Mouse (Mus musculus) telencephalon, adult 2 months (tissue): ENCODE measurements around the gene Rxra.

Experiments used
- DNase-seq: peaks from one replicate; pipeline ENCODE4 v3.0.0-alpha.2; 2011; ENCODE audit warnings: low read depth, low spot score

Gene Rxra

DNA sequence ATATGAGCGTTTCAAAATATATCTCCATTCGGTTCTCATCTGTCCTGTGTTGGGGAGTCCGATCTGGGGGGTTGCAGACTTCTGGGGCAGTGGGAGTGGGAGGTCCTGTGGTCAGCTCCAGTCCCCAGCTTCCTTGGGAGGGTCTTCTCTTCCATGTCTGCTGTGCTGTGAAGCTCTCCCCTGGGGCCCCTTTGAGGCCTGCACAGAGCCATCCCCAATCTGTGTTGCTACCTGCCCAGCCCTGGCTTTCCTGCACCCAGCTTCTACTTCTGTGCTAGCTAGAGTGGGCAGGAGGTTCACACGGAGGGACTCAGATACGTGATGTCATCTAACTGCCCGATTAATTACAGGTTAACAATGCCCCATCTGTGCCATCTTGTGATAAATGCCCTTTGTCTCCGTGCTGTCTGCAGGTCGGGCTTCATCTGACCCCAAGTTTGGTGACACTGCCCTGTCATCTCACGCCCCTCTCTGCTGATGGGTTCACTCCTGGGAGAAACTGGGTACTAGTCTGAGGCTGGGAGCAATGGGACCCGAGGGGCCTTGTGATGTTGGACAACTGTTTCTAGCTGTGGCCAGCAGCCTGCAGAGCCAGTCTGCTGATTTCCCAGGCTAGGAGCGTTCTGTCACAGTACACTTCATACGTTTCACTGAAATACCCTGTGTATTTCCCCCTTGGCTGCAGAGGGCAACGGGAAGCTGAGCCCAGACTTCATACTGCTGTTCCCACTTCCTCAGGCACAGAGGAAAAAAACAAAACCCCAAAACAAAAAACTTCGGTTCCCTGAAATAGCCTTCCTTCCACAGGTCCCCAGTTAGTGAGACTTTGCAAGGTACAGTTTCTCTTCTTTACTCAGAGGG is 86.9 kb downstream of the Rxra start:
- no peak for DNase-seq

- DNase-seq: no peak
These were observed 88.2 kb downstream of the Rxra start for GRCm38 (mm10) chr2:27764256-27764936.

- no peak for DNase-seq
These were observed 88.7 kb downstream of the Rxra start for GRCm38 (mm10) chr2:27764937-27765319.

DNA sequence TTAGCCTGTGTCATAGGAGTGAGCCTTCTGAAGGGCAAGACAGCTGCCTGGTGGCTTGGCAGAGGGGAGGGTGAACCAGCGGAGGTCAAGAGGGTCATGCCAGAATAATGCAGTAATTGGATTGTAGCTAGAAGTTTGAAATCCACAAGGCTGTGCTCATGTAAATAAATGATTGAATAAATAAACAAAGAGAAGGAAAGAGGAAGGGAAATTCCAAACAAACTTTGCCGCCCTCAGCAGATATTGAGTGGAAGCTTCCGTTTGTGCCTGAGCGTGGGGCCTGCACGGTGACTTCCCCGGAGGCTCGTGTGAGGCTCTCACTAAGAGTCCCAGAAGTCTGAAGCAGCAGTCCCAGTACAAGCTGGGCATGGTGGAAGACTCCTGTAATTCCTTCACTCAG is 91.5 kb downstream of the Rxra start:
- no peak for DNase-seq

- no peak for DNase-seq
These were observed 93.5 kb downstream of the Rxra start for GRCm38 (mm10) chr2:27769701-27770100.

- no peak for DNase-seq
These were observed 94.0 kb downstream of the Rxra start for GRCm38 (mm10) chr2:27770205-27770604.

GRCm38 (mm10) chr2:27771936-27772335 is 95.7 kb downstream of the Rxra start:
- DNase-seq: no peak

- DNase-seq: no peak
These were observed 96.7 kb downstream of the Rxra start for GRCm38 (mm10) chr2:27772841-27773388.

GRCm38 (mm10) chr2:27773980-27774730 is 97.9 kb downstream of the Rxra start:
- no peak for DNase-seq

GRCm38 (mm10) chr2:27775006-27775405 is 98.8 kb downstream of the Rxra start:
- DNase-seq: no peak

- DNase-seq: no peak
These were observed 99.4 kb downstream of the Rxra start for GRCm38 (mm10) chr2:27775625-27776024.

- DNase-seq: no peak
These were observed 101.5 kb downstream of the Rxra start for GRCm38 (mm10) chr2:27777756-27778155.

DNA sequence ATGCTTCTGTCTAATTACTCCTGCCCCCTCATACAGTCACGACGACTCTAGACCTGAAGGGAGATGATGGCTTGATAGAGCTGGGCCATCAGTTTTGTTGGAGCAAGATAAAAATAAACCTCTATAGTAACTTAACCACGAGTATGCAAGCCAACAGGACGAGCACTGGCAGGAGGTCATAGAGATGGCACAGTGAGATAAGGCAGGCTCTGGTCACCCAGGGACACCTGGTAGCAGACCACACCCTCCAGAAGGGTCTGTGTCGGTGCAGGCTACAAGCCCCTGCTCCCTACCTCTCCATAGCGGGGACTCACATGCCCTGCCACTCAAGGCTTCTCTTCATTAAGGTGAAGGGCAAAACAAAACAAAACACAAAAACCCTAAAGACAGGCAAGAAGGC is 102.0 kb downstream of the Rxra start:
- no peak for DNase-seq

DNA sequence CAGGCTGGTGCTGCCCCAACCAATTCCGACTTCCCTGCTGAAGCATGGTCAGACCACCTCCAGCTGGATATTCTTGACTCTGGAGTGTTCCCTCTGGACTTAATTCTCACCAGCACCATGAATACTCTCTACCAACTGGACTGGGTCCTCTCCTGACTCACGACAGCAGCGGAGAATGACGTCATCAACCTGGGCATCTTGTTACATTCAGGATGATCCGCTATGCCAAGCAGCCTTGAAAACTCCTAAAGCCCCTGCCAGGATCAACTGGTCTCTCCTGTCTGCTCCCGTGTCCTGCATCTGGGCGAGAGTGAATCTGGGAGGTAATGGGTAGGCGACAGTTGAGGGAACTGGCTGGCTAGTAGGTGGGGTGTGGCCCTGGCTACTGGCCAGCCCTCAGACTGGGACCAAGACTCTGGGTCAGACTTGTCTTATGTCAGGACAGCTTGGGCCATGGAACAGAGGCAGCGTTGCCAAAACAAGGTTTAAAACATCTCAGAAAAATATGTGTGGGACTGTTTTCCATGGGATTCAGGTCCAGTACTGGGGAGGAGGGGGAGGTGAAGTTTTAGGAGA is 103.1 kb downstream of the Rxra start:
- DNase-seq: no peak

DNA sequence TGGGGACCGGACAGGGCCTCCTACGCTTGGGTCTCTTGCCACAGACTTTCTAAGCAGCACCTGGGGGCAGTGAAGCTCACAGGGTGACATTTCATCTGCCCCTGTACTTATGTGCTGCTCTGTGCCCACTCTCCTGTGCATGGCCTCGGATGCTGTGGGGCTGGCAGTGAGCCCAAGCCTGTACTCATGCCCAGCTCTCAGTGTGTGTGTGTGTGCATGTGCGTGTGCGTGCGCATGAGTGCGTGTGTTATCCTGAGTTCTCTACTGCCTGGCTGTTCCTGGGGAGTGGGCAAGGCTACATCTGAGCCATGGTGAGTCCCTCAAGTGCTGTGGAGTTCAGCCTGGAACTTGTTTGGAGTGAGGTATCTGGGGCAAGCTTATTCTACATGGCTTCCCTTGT is 103.9 kb downstream of the Rxra start:
- no peak for DNase-seq

- DNase-seq: peak; percentile 35
These were observed 109.1 kb downstream of the Rxra start for GRCm38 (mm10) chr2:27785363-27785762.

DNA sequence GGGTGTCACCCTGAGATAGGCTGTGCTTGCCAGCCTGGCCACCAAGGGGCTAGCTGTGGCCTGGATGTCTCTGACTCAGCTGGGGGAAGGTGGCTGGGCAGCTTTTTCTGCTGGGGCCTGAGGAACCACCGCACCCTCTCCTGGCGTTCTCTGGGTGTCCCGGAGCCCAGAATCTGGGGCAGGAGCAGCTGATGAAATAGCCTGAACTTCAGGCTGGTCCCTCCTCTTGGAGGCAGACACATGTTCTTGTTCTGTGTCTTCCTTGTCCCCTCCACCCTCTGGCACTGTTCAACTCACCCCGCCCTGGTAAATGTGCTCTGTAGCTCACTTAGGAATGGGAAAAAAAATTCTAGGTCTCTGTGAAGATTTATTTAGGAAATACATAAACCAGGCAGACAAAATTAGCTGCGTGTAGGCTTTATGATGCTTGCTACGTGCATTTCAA is 109.8 kb downstream of the Rxra start:
- peak; percentile 78 for DNase-seq

DNA sequence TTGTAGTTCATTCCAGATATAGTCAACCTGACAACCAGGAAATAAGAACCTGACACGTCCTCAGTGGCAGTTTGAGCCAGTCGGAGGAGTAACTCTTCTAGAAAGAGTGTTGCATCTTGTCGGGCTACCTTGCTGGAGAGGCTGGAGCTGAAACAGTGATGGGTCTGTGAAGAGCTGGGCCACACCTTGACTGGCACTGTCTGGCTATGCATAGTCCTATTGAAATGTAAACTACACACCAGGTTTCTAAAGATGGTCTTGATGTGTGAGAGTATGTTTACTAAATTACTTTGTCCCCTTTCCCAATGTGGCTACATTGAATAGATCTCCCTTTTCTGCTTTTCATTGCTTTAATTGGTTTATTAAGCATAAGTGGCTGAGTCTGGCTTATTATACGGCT is 115.3 kb downstream of the Rxra start:
- no peak for DNase-seq

- DNase-seq: no peak
These were observed 122.8 kb downstream of the Rxra start for GRCm38 (mm10) chr2:27799018-27799417.

DNA sequence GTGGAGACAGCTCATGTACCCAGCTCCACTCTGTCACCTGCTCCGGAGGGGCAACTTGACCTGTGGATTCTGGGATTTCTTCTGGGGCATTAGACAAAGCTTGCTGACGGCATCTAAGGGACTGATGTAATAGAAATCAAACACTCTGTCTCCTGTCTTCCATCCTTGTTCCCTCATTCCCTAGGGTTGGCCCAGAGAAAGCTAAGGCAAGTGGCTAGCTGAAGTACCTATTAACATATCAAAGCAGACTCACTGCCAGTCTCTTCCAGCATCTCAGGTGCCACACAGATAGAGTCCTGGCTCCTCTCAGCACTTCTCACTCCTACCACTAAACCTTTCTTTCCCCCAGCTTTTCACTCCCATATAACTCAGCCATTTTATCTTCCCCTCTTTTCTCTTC is 124.8 kb downstream of the Rxra start:
- DNase-seq: no peak

GRCm38 (mm10) chr2:27802493-27802892 is 126.3 kb downstream of the Rxra start:
- peak; percentile 22 for DNase-seq

- no peak for DNase-seq
These were observed 130.5 kb downstream of the Rxra start for GRCm38 (mm10) chr2:27806691-27807090.
